Mouse (Mus musculus): ENCODE results near the gene Duox1.
"Not testable (repeated sequence)": the region's sequence is repeated elsewhere in the genome, so short reads cannot be mapped to it uniquely, and the experiment has no call there.

The Duox1 gene

DNA sequence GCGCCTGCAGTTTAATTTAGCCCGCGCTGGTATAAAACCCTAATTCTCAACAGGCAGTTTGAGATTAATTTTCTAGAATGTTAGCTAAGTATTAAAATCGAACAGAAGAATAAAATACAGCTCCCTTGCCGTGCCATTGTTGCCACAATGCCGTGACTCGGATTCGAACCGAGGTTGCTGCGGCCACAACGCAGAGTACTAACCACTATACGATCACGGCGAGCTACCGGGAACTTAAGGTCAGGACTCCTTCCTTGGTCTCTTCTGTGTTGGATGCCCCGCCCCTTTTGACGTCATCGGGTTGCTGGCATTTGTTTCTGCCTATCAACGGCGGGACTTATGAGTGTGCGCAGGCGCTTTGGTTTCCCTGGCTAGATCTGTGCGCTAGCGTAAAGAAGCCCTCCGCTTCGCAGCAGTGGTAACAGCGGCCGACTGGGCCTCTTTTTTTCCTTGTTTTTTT is 61.8 kb downstream of the Duox1 start:
- peak; percentile 98 for DNase-seq

DNA sequence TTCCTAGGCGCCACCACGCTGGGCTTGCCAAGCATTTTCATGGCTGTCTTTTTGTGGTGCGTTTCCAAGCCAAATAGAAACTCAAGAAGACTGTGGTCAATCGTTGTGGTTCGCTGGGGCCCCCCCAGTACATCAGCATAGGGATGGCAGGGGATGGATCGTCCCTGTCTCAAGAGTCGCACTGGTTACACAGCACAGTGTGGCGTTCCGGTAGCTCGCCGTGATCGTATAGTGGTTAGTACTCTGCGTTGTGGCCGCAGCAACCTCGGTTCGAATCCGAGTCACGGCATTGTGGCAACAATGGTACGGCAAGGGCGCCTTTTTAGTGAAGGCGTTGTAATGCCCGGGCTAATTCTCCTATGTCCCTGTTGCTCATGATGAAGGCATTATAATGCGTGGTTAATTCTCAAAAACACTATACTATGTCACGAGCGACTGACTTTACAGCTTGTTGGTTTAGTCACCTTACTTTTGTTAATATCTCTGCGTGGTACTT is 62.3 kb downstream of the Duox1 start:
- DNase-seq, result peak; percentile 76

DNA sequence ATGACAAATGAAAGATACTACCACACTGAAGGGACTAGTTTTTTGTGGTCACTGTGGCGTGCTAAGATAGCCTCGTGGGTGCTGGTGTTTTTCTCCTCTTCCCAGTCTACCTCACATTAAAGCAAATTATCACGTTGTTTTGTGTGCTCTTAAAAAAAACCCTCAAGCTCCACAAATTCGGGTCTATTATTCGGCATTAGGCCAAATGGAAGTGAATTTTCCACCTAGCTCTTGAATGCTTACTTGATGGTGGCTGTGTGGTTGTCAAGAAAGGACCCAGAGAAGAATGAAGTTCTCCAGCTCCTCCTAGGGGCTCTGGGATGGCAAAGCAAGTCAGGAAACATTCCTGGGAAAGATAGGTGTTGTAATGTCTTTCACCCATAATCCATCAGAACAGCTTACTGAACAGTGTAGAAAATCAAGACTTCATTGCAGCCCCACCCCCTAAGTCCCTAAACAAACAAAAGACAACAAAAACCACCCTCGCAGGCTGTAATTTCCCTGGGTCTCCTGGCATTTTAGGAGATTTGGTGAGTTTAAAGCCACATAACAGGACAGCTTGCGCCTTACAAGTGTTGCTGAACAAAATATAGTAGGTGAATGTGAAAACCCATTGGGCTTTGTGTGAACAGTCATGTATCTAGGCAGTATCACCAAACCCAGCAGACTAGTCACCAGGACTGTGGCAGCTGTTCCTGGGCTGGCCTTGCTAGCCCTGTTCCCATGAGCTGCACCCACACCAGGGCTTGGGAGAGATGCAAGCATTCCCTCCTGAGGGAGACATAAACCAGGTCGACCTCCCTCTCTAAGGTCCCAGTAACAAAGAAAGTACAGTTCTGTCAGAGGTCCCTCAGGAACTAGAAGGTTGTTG is 63.2 kb downstream of the Duox1 start:
- peak; percentile 66 for DNase-seq

DNA sequence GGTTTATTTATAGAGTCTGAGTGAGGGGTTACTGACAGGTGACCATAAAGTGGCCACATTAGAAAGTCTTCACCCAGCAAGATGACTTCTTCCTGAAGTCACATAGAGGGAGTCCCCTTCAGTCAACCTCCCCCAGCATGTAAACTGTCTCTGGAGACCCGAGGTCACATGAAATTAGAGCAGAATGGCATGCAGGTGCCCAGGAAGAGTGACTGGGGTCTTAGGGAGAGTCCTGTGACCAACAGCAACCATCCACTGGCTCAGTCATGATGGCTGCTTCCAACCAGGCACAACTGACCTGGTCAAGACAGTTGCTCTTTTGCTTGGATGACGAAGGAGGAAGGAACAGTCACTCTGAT is 63.8 kb downstream of the Duox1 start:
- DNase-seq, result no peak

DNA sequence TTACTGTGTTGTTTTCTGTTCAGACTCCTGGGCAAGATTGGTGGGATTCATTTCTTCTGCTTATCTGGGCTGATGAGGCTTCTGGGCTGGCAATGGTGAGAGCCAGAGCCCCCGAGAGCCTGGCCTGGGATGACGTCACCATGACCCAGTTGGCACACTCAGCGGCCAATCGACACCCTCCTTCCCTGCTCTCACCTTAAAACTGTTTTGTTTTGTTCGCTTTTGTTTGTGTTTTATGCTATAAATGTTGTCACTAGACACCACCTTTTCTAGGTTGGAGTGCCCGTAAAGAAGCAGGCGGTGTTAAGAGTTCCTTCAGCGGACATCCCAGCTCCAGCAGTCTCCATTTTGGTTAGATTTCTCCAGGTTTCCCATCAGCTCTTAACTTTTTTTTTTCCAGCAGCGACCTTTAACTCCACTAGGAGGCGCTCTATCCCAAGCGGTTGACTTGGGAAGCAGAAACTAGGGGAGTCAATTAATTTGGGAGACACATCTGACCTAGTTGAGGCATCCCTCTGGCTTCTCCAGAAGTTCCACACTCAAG is 65.4 kb downstream of the Duox1 start:
- peak; percentile 69 for DNase-seq

DNA sequence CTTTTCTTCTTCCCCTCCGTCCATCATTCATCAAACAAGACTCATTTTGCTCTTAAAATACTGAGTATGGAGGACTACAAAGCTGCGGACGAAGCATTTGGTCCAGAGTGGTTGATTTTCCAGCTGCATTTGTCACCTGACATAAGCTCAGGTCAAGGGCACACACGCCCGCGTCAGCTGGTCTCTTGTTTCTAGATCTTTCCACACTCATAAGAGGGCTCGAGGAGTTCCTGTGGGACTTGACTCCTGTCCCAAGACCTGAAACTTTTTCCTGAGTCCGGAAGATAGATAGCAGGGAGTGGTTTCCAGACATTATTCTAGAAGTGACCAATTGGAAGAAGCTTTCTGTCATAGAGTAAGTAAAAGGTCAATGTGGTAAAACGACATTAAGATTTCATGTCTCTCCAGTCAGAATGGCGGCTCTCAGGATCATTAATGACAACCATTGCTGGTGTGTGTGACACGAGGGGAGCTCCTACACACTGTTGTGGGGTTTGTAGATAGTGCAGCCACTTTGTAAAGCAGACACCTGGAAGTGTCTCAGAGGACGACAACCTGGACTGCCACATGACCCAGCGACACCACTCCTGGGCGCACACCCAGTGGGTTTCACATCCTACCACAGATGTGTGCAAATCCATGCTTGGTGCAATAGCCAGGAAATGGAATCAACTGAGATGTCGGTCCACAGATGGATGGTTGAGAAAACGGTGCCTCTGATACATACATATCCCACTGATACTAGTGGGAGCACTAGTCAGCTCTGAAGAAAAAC is 66.0 kb downstream of the Duox1 start:
- no peak for DNase-seq

DNA sequence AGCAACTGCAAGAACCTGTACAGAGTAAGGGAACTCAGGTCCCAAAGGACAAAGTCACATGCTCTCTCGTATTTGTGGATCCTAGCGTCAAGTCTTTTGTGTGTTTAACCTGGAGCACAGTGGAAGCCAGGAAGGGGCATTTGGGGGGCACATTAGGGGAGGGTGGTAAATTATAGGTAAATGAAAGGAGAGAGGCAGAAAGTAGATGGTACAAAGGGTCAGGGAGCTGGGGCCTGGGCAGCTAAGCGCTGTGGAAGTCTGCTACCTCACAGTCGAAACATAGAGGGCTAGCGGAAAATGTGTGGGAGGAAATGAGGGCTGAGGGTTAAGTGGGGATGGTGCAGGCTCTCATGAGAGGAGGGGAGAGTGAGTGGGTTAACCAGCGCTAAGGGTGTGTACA is 66.6 kb downstream of the Duox1 start:
- no peak for DNase-seq

DNA sequence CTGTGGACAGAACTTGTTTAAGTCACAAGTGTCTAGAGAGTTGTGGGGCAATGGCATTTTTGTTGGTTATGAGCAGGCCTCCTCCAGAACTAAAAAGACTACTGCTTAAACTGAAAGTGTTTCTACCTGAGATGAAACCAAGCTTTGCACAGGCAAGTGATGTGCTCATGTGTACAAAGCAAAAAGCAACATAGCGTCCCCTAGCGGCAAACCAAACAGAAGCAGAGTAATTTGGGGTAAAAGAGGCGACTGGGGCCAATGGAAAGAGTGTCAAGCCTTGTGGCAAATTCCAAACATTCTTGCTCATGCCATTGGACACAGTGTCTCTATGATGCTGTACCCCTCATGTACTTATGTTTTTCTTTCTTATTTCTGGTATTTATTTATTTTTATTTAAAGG is 69.6 kb downstream of the Duox1 start:
- DNase-seq, result no peak

DNA sequence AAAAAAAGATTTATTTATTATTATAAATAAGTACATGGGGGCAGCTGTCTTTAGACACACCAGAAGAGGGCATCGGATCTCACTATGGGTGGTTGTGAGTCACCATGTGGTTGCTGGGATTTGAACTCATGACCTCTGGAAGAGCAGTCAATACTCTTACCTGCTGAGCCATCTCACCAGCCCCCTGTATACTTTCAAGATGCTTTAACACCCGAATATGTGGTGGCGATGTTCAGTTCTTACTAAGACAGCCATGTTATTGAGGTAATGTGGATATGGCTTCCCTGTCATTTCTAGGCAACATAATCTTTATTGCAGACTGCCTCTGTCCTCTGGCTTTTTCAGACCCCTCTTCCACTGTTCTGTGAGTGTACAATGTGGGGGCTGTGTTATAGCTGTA is 71.7 kb downstream of the Duox1 start:
- DNase-seq, result not testable (repeated sequence)

DNA sequence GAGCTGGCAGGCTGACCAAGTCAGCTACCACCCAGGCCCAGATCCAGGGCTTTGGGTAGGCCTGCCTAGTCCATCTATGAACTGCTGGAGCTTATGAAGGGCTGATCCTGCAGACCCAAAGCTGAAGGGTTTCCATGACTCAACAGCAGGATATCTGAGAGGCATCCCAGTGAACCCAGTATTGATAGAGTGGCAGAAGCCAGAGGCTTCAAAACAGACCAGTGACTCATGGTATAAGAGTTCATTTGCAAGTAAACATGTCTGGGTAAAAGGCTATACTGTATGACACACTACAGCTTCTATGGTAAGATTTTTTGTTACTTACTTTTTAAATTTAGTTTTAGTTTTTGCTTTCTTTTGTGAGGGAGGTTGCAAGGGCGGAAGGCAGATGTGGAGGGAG is 80.7 kb downstream of the Duox1 start:
- no peak for DNase-seq

Measured in lung, postnatal 10 days (tissue).